Mouse (Mus musculus) kidney, postnatal 0 days (tissue): Measurements from ENCODE around the gene Fam81a. TPM values are rescaled to one million over a fixed set of nuclear protein-coding genes. Genes with fewer than 3 reads are reported as not detected.

ENCODE experiments used
- ATAC-seq: fragments of 200-750 bp; cut with Nextera tagmentation; replicated peaks from 2 replicates; pipeline ENCODE4 v1.8.0; 2017; ENCODE audit warnings: low read depth, moderate number of reproducible peaks, moderate TSS enrichment, moderate library complexity; ENCODE audit not compliant: low FRiP score
- DNase-seq: peaks from one replicate; pipeline ENCODE4 v3.0.0-alpha.2; 2016; ENCODE audit warnings: low spot score
- H3K27ac ChIP-seq: fragments of 300-500 bp; sonication (generic); 2 replicates; pipeline ENCODE4 v1.5.1; 2014; ENCODE audit warnings: mild to moderate bottlenecking
- H3K27me3 ChIP-seq: fragments of 300-500 bp; sonication (generic); 2 replicates; pipeline ENCODE4 v1.6.1; 2014; ENCODE audit warnings: low read length, mixed read lengths; ENCODE audit not compliant: insufficient read depth
- H3K36me3 ChIP-seq: fragments of 300-500 bp; sonication (generic); 2 replicates; pipeline ENCODE4 v1.6.1; 2014; ENCODE audit warnings: low read length, mixed read lengths; ENCODE audit not compliant: insufficient read depth
- H3K4me1 ChIP-seq: fragments of 300-500 bp; sonication (generic); replicated peaks from 2 replicates; pipeline ENCODE4 v1.6.1; 2014; ENCODE audit warnings: antibody characterized with exemption, low read length, mixed read lengths; ENCODE audit not compliant: insufficient read depth
- H3K4me2 ChIP-seq: fragments of 300-500 bp; sonication (generic); 2 replicates; pipeline ENCODE4 v1.6.1; 2014; ENCODE audit warnings: mild to moderate bottlenecking, low read length, moderate library complexity, mixed read lengths
- H3K4me3 ChIP-seq: fragments of 300-500 bp; sonication (generic); replicated peaks from 2 replicates; pipeline ENCODE4 v1.5.1; 2014; ENCODE audit warnings: low read depth, low read length
- H3K9ac ChIP-seq: fragments of 300-500 bp; sonication (generic); 2 replicates; pipeline ENCODE4 v1.6.1; 2014; ENCODE audit warnings: low read depth, low read length
- H3K9me3 ChIP-seq: fragments of 300-500 bp; sonication (generic); replicated peaks from 2 replicates; pipeline ENCODE4 v1.6.1; 2016; ENCODE audit warnings: low read length, inconsistent platforms, mixed read lengths
- CTCF ChIP-seq: IDR thresholded peaks from 2 replicates; pipeline ENCODE4 v1.5.1; 2016; ENCODE audit warnings: antibody characterized with exemption, low read depth, mild to moderate bottlenecking, moderate library complexity
- WGBS: fragments of 180-500 bp; shearing (Covaris S2); extraction: QIAGEN DNeasy Blood & Tissue Kit; methylation state at CpG from one replicate; pipeline ENCODE4 v1.1.7; 2014; 5-methylcytosine and 5-hydroxymethylcytosine counted together
- polyA plus RNA-seq: library from polyadenylated mRNA; unstranded; fragments of >200 nt; fragmentation: Nextera tagmentation; extraction: Ambion mirVana; gene quantifications from 2 replicates; pipeline ENCODE4 v1.2.1, GENCODE M21; 2015

Gene Fam81a
- 11.7 and 14.8 TPM in 2 replicates for polyA plus RNA-seq

GRCm38 (mm10) chr9:70142460-70142859, at the start of gene Fam81a:
Gene Fam81a, minus strand, starts transcription at chr9:70142560.
- no peak within 1 kb of the TSS for H3K27ac ChIP-seq
- 64% methylated on average over 7 of the region's 7 CpGs for WGBS
- H3K27me3 ChIP-seq = no peaks in the 10 kb centered on the region

GRCm38 (mm10) chr9:70182639-70183038, 40.3 kb upstream of the Fam81a start:
- no peak for DNase-seq
- no peaks in the 10 kb centered on the region for H3K36me3 ChIP-seq
- no peaks in the 10 kb centered on the region for H3K27me3 ChIP-seq
- no peak for ATAC-seq
- no peak overlapping the region for H3K27ac ChIP-seq
- no peak overlapping the region for H3K4me2 ChIP-seq
- no peaks in the 10 kb centered on the region for H3K9me3 ChIP-seq
- H3K4me3 ChIP-seq = no peak overlapping the region
- H3K9ac ChIP-seq = no peak overlapping the region
- H3K4me1 ChIP-seq = no peaks in the 10 kb centered on the region
- WGBS = 60% methylated on average over 7 of the region's 7 CpGs
- no peak for TF ChIP-seq CTCF

More at GRCm38 (mm10) chr9:70142460-70142859, at the start of gene Fam81a:
- Histone ChIP-seq H3K4me3 (peak within 1 kb of the TSS; percentile 67), H3K4me2 (peak within 1 kb of the TSS; percentile 97), H3K9ac (peak within 1 kb of the TSS; percentile 60), H3K4me1 (peaks cover 14% of the 10 kb centered on the region), H3K9me3 (no peaks in the 10 kb centered on the region), H3K36me3 (no peaks in the 10 kb centered on the region)
- ATAC-seq (no peak), DNase-seq (no peak)
- no peak for TF ChIP-seq CTCF

- no peaks in the 10 kb centered on the region for H3K9me3 ChIP-seq
- H3K27ac ChIP-seq = no peak overlapping the region
- H3K4me3 ChIP-seq = no peak overlapping the region
- DNase-seq (no peak), ATAC-seq (no peak)
- TF ChIP-seq CTCF = no peak
- no peaks in the 10 kb centered on the region for H3K27me3 ChIP-seq
- no peaks in the 10 kb centered on the region for H3K4me1 ChIP-seq
- WGBS = 46% methylated on average over 12 of the region's 12 CpGs
- no peaks in the 10 kb centered on the region for H3K36me3 ChIP-seq
- no peak overlapping the region for H3K9ac ChIP-seq
- H3K4me2 ChIP-seq = no peak overlapping the region
These were observed 39.4 kb upstream of the Fam81a start for GRCm38 (mm10) chr9:70181719-70182118.

DNA sequence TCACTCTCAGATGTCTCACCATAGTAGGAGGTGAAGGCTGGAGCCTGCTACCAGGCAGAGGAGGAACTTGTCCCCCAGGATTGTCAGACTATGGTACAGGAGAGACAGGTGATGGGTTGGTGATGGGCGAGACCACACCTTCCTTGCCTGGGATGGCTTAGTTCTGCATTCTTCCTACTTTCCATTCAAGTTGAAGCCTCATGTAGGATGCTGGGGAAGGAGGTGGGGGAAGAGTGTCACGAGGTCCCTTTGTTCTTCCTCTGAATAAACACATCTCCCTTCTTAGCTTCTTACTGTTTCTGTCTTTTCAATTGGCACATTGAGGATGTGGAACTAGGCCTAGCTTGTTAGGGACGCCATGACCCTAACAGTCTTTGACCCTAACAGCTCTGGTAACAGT, 33.9 kb upstream of the Fam81a start:
- no peaks in the 10 kb centered on the region for H3K36me3 ChIP-seq
- no peaks in the 10 kb centered on the region for H3K27me3 ChIP-seq
- H3K9me3 ChIP-seq = no peaks in the 10 kb centered on the region
- H3K9ac ChIP-seq = no peak overlapping the region
- 90% methylated on average over 3 of the region's 3 CpGs for WGBS
- TF ChIP-seq CTCF = no peak
- no peaks in the 10 kb centered on the region for H3K4me1 ChIP-seq
- ATAC-seq = no peak
- DNase-seq = no peak
- no peak overlapping the region for H3K4me3 ChIP-seq
- no peak overlapping the region for H3K4me2 ChIP-seq
- no peak overlapping the region for H3K27ac ChIP-seq

DNA sequence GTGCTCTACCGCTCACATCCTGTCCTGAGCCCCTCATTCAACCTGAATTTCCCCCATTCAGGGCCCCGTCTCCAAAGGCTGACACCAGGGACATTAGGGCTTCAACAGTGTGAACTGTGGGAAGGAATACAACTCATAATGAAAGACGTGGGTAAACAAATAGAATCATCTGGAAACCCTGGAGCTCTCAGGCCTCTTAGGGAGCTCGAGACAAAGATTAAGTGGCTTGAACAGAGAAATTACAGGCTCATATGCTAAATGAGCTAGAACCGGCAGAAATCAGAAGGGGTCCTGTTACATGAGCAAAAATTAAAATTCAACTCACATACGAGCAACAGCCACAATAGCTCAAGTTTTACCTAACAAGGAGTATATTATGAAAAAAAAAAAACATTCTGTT, 32.5 kb upstream of the Fam81a start:
- Histone ChIP-seq H3K9me3 (no peaks in the 10 kb centered on the region), H3K4me3 (no peak overlapping the region), H3K27me3 (no peaks in the 10 kb centered on the region), H3K4me2 (no peak overlapping the region), H3K36me3 (no peaks in the 10 kb centered on the region), H3K9ac (no peak overlapping the region), H3K27ac (no peak overlapping the region), H3K4me1 (no peaks in the 10 kb centered on the region)
- DNase-seq (no peak), ATAC-seq (no peak)
- no peak for TF ChIP-seq CTCF
- WGBS = 28% methylated on average over 6 of the region's 6 CpGs

- no peak for ATAC-seq
These were observed 32.0 kb upstream of the Fam81a start for GRCm38 (mm10) chr9:70174291-70174848.

DNA sequence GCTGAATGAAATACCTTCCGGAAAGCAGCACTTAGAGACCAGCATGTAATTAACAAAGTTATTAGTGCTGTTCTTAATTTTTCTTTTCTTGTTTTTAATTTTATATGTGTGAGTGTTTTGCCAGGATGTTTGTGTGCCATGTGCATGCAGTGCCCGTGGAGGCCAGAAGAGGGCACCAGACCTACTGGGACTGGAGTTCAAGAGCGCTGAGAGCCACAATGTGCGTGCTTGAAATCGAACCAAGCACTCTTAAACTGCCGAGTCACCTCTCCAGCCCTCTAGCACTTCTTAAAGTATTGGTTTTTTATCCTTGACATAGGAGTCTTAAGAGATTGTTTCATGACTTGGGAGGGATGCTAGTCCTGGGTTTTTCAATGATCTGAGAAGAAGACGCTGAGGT, 26.6 kb upstream of the Fam81a start:
- Histone ChIP-seq H3K9ac (no peak overlapping the region), H3K4me2 (no peak overlapping the region), H3K4me1 (no peaks in the 10 kb centered on the region), H3K27me3 (no peaks in the 10 kb centered on the region), H3K4me3 (no peak overlapping the region), H3K36me3 (no peaks in the 10 kb centered on the region), H3K27ac (no peak overlapping the region), H3K9me3 (no peaks in the 10 kb centered on the region)
- DNase-seq (no peak), ATAC-seq (no peak)
- WGBS = 89% methylated on average over 7 of the region's 7 CpGs
- peak; percentile 58 for TF ChIP-seq CTCF

More at GRCm38 (mm10) chr9:70174291-70174848, 32.0 kb upstream of the Fam81a start:
- no peak overlapping the region for H3K27ac ChIP-seq
- no peak overlapping the region for H3K9ac ChIP-seq
- WGBS = 63% methylated on average over 4 of the region's 4 CpGs
- no peak for DNase-seq
- H3K4me1 ChIP-seq = no peaks in the 10 kb centered on the region
- no peaks in the 10 kb centered on the region for H3K27me3 ChIP-seq
- H3K4me3 ChIP-seq = no peak overlapping the region
- TF ChIP-seq CTCF = no peak
- H3K4me2 ChIP-seq = no peak overlapping the region
- no peaks in the 10 kb centered on the region for H3K36me3 ChIP-seq
- H3K9me3 ChIP-seq = no peaks in the 10 kb centered on the region
